Mouse (Mus musculus) forebrain, embryonic 11.5 days (tissue): ENCODE data around the gene Dlgap1. TPM values are rescaled to one million over a fixed set of nuclear protein-coding genes. Genes with fewer than 3 reads are reported as not detected.

Experiments used
- ATAC-seq: fragments of 200-750 bp; cut with Nextera tagmentation; replicated peaks from 2 replicates; pipeline ENCODE4 v1.8.0; 2017; ENCODE audit warnings: moderate TSS enrichment; ENCODE audit not compliant: low FRiP score
- DNase-seq: peaks from one replicate; pipeline ENCODE4 v3.0.0-alpha.2; 2017; ENCODE audit warnings: low spot score
- H3K27ac ChIP-seq: fragments of 300-500 bp; sonication (generic); 2 replicates; pipeline ENCODE4 v1.5.1; 2014; ENCODE audit warnings: low read depth, low read length
- H3K27me3 ChIP-seq: fragments of 300-500 bp; sonication (generic); 2 replicates; pipeline ENCODE4 v1.6.1; 2014; ENCODE audit warnings: mild to moderate bottlenecking, low read length, mixed read lengths; ENCODE audit not compliant: control insufficient read depth, insufficient read depth
- H3K36me3 ChIP-seq: fragments of 300-500 bp; sonication (generic); 2 replicates; pipeline ENCODE4 v1.6.1; 2014; ENCODE audit warnings: mild to moderate bottlenecking, low read length, moderate library complexity, mixed read lengths; ENCODE audit not compliant: control insufficient read depth, insufficient read depth
- H3K4me1 ChIP-seq: fragments of 300-500 bp; sonication (generic); replicated peaks from 2 replicates; pipeline ENCODE4 v1.6.1; 2014; ENCODE audit warnings: low read length, mixed read lengths; ENCODE audit not compliant: control insufficient read depth, insufficient read depth
- H3K4me2 ChIP-seq: fragments of 300-500 bp; sonication (generic); 2 replicates; pipeline ENCODE4 v1.6.1; 2014; ENCODE audit warnings: low read depth, mild to moderate bottlenecking, low read length, moderate library complexity, mixed read lengths; ENCODE audit not compliant: severe bottlenecking
- H3K4me3 ChIP-seq: fragments of 300-500 bp; sonication (generic); 2 replicates; pipeline ENCODE4 v1.5.1; 2014; ENCODE audit warnings: low read depth, low read length
- H3K9ac ChIP-seq: fragments of 300-500 bp; sonication (generic); 2 replicates; pipeline ENCODE4 v1.6.1; 2014; ENCODE audit warnings: low read length
- H3K9me3 ChIP-seq: fragments of 300-500 bp; sonication (generic); 2 replicates; pipeline ENCODE4 v1.6.1; 2016; ENCODE audit warnings: low read length, mixed read lengths; ENCODE audit not compliant: control insufficient read depth
- WGBS: fragments of 180-500 bp; shearing (Covaris S2); extraction: QIAGEN DNeasy Blood & Tissue Kit; methylation state at CpG from one replicate; pipeline ENCODE4 v1.1.7; 2014; 5-methylcytosine and 5-hydroxymethylcytosine counted together
- polyA plus RNA-seq: library from polyadenylated mRNA; unstranded; fragments of >200 nt; fragmentation: Nextera tagmentation; extraction: Ambion mirVana; gene quantifications from 2 replicates; pipeline ENCODE4 v1.2.1, GENCODE M21; 2014

Gene Dlgap1
- polyA plus RNA-seq, 1 experiment from 2014 or later: 3.0 TPM

DNA sequence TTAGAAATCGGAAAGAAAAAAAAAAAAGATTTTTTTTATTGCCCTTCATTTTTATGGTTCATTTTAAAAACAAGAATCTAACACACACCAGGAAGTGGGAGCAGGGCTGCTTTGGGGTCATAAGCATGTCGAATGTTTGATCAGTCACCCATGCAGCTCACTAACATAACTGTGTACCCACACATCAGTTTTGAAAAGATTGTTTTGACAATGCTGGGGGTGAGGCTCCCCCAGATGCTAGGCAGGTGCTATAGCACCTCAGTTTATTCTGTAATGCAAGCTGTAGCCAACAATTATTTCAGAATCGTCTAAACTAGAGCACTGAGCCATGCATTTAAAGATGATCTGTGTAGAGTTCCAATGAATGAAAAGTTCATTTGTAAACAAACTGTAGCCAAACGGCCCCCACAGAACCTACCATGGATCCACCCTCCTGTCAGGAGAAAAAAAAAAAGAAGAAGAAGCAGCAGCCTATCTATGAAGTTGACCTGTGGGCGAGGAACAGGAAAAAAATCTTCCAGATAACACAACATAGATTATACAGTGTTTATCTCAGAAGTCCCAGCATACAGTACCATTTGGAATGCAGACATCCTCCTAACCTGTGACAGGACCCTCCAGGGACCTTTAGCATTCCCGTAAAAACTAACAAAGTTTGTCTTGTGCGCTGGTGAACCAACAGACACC, 780.2 kb downstream of the Dlgap1 start:
- peak overlapping the region; percentile 79 for H3K27ac ChIP-seq
- no peak for DNase-seq
- no peak overlapping the region for H3K4me2 ChIP-seq
- no peaks in the 10 kb centered on the region for H3K27me3 ChIP-seq
- ATAC-seq: no peak
- no peaks in the 10 kb centered on the region for H3K9me3 ChIP-seq
- H3K4me1 ChIP-seq: peaks cover 5% of the 10 kb centered on the region; the same call in 1 of the 2 replicates
- 39% methylated on average over 7 of the region's 7 CpGs for WGBS
- H3K4me3 ChIP-seq: no peak overlapping the region
- no peaks in the 10 kb centered on the region for H3K36me3 ChIP-seq
- H3K9ac ChIP-seq: no peak overlapping the region

DNA sequence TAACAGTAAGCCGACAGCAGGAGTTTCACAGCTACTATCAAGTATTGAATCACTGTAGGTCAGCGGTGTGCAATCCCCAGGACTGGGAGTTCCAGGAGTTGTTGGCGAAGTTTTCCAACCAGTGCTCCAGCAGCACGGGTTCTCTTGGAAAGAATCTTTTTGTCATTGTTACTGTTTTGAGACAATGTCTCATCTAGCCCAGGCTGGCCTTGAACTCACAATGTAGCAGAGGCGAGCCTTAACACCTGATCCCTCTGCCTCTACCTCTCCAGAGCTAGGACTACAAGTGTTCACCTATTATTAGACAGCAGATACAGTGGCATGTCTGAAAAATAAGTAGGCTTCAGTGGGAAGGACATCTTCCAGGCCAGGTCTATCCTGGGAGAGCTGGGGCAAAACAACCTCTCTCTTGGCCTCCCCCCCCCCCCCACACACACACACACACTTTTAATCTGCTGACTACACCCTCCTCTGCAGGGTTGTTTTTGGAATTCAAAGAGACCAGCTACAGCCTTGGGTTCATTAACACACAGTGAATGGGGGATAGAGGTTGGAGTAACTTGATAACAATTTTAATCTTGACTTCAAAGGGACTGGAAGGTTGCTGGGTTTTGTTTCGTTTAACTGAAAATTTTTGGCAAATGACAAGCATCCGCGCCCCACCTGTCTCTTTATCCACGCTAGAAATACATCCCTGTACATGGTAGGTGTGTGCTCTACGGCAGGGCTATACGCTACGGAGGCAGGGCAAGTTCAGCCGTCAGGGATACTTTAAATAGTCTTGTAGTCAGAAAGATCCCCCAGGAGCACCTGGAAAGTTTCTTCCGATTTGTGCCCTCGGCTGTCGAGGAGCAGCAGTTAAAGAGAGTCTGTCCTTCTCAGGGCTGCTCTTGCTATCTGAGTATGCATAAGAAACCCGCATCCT, 781.6 kb downstream of the Dlgap1 start:
- Histone ChIP-seq H3K9me3 (no peaks in the 10 kb centered on the region), H3K9ac (no peak overlapping the region), H3K27me3 (no peaks in the 10 kb centered on the region), H3K4me1 (peaks cover 5% of the 10 kb centered on the region; the same call in 1 of the 2 replicates), H3K36me3 (no peaks in the 10 kb centered on the region), H3K4me3 (no peak overlapping the region; the same call in 1 of the 2 replicates), H3K4me2 (peak overlapping the region; percentile 45; the same call in 1 of the 2 replicates), H3K27ac (no peak overlapping the region)
- 31% methylated on average over 17 of the region's 17 CpGs for WGBS
- DNase-seq: no peak
- no peak for ATAC-seq

GRCm38 (mm10) chr17:70751161-70751651, 782.3 kb downstream of the Dlgap1 start:
- peak overlapping the region; percentile 46 for H3K9ac ChIP-seq
- H3K4me2 ChIP-seq: peak overlapping the region; percentile 45
- H3K27me3 ChIP-seq: no peaks in the 10 kb centered on the region
- peaks cover 5% of the 10 kb centered on the region; the same call in 1 of the 2 replicates for H3K4me1 ChIP-seq
- no peaks in the 10 kb centered on the region for H3K9me3 ChIP-seq
- H3K36me3 ChIP-seq: no peaks in the 10 kb centered on the region
- WGBS: 3% methylated on average over 19 of the region's 19 CpGs
- H3K4me3 ChIP-seq: peak overlapping the region; percentile 14; the same call in 1 of the 2 replicates
- DNase-seq (peak; percentile 72), ATAC-seq (no peak)
- no peak overlapping the region for H3K27ac ChIP-seq

DNA sequence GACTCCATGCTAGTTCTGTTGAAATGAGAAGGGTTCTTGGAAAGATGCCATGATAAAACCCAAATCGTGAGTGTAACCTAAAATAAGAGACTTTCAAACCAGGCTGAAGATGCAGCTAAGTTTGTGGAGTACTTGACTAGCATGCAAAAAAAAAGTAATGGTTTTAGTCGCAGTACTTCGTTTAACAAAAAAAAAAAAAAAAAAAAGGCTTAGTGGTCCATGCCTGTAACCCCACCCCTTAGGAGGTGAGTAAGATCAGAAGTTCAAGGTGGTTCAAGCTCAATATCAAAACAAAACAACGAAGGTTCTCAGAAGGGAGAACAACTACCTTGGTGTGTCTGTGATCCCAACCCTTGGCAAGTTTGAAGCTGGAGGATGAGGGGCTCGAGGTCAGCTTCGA, 782.8 kb downstream of the Dlgap1 start:
- Histone ChIP-seq H3K9ac (peak overlapping the region; percentile 46; the same call in 1 of the 2 replicates), H3K4me1 (peaks cover 5% of the 10 kb centered on the region; the same call in 1 of the 2 replicates), H3K36me3 (no peaks in the 10 kb centered on the region), H3K9me3 (no peaks in the 10 kb centered on the region), H3K27me3 (no peaks in the 10 kb centered on the region), H3K4me3 (no peak overlapping the region; the same call in 1 of the 2 replicates), H3K4me2 (peak overlapping the region; percentile 45), H3K27ac (no peak overlapping the region)
- 62% methylated on average over 6 of the region's 6 CpGs for WGBS
- DNase-seq: no peak
- ATAC-seq: no peak

DNA sequence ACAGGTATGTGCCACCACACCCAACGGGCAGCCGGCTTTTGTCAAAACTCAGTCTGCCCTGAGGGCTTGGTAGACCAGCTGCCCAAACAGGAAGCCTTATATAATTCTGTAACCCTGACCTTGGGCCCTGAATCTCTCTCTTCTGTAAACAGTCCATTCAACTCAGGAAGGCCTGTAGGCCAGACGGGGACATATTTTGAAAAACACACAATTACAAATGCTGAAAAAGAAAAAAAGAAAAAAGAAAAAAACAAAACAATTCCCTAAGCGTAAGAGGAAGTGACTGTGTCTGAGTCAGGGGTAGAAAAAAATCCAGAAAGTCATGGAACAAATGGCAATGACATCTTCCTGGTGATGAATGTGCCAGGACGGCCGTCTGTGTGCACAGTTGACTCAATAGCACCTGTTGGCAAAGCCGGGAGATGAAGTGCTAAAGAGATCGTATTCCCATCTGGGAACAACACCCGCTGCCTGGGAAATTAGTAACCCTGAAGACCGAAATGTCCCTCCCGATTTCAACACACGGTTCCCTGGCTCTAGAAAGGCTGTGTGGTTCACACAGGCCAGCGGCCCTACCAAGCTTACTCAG, 784.7 kb downstream of the Dlgap1 start:
- Histone ChIP-seq H3K27ac (no peak overlapping the region), H3K9me3 (no peaks in the 10 kb centered on the region), H3K4me2 (no peak overlapping the region), H3K27me3 (no peaks in the 10 kb centered on the region), H3K4me3 (no peak overlapping the region), H3K36me3 (no peaks in the 10 kb centered on the region), H3K9ac (no peak overlapping the region), H3K4me1 (peaks cover 5% of the 10 kb centered on the region; the same call in 1 of the 2 replicates)
- no peak for DNase-seq
- ATAC-seq: no peak
- WGBS: 76% methylated on average over 13 of the region's 13 CpGs

- Histone ChIP-seq H3K27ac (no peak overlapping the region), H3K36me3 (no peaks in the 10 kb centered on the region), H3K4me3 (no peak overlapping the region), H3K27me3 (no peaks in the 10 kb centered on the region), H3K9ac (no peak overlapping the region), H3K4me2 (no peak overlapping the region), H3K4me1 (peaks cover 5% of the 10 kb centered on the region; the same call in 1 of the 2 replicates), H3K9me3 (no peaks in the 10 kb centered on the region)
- DNase-seq (no peak), ATAC-seq (no peak)
- 76% methylated on average over 9 of the region's 9 CpGs for WGBS
These were observed 785.2 kb downstream of the Dlgap1 start for GRCm38 (mm10) chr17:70754041-70754440.

- WGBS: 49% methylated on average over 7 of the region's 7 CpGs
- Histone ChIP-seq H3K27ac (no peak overlapping the region), H3K27me3 (no peaks in the 10 kb centered on the region), H3K4me2 (peak overlapping the region; percentile 73), H3K4me1 (peaks cover 5% of the 10 kb centered on the region; the same call in 1 of the 2 replicates), H3K36me3 (no peaks in the 10 kb centered on the region), H3K9ac (no peak overlapping the region), H3K9me3 (no peaks in the 10 kb centered on the region), H3K4me3 (no peak overlapping the region)
- no peak for ATAC-seq
- no peak for DNase-seq
These were observed 785.8 kb downstream of the Dlgap1 start for GRCm38 (mm10) chr17:70754638-70755037.

GRCm38 (mm10) chr17:70755039-70755668, 786.3 kb downstream of the Dlgap1 start:
- no peaks in the 10 kb centered on the region for H3K9me3 ChIP-seq
- H3K4me2 ChIP-seq: peak overlapping the region; percentile 73
- WGBS: under 1% methylated on average over 22 of the region's 22 CpGs
- ATAC-seq (peak; percentile 73), DNase-seq (peak; percentile 95)
- peak overlapping the region; percentile 51 for H3K9ac ChIP-seq
- H3K36me3 ChIP-seq: no peaks in the 10 kb centered on the region
- H3K27me3 ChIP-seq: no peaks in the 10 kb centered on the region
- H3K4me3 ChIP-seq: peak overlapping the region; percentile 29
- peaks cover 5% of the 10 kb centered on the region; the same call in 1 of the 2 replicates for H3K4me1 ChIP-seq
- H3K27ac ChIP-seq: peak overlapping the region; percentile 78
